Mouse (Mus musculus) hindlimb bud, embryonic 11.5 days (tissue): ENCODE results near the gene Myh1.

Experiments
- DNase-seq: peaks from one replicate; pipeline ENCODE4 v3.0.0-alpha.2; 2012; ENCODE audit warnings: low read depth, low spot score; ENCODE audit errors: extremely low spot score

Gene Myh1

GRCm38 (mm10) chr11:67199752-67200151 is at the start of gene Myh1:
Gene Myh1, plus strand, starts transcription at chr11:67200052.
- no peak for DNase-seq

GRCm38 (mm10) chr11:67150237-67150636 is 49.6 kb upstream of the Myh1 start:
- DNase-seq = no peak

GRCm38 (mm10) chr11:67151159-67151558 is 48.7 kb upstream of the Myh1 start:
- DNase-seq = no peak

- no peak for DNase-seq
Measured at GRCm38 (mm10) chr11:67151651-67152630, 47.9 kb upstream of the Myh1 start.

- DNase-seq = no peak
Measured at GRCm38 (mm10) chr11:67153123-67153522, 46.7 kb upstream of the Myh1 start.

GRCm38 (mm10) chr11:67153843-67154242 is 46.0 kb upstream of the Myh1 start:
- DNase-seq = no peak

GRCm38 (mm10) chr11:67155650-67156049 is 44.2 kb upstream of the Myh1 start:
- DNase-seq = no peak

- DNase-seq = no peak
Measured at GRCm38 (mm10) chr11:67160131-67160530, 39.7 kb upstream of the Myh1 start.

GRCm38 (mm10) chr11:67163701-67164100 is 36.2 kb upstream of the Myh1 start:
- DNase-seq = no peak

- DNase-seq = no peak
Measured at GRCm38 (mm10) chr11:67164851-67165250, 35.0 kb upstream of the Myh1 start.

GRCm38 (mm10) chr11:67169301-67169700 is 30.6 kb upstream of the Myh1 start:
- DNase-seq = no peak

- DNase-seq = no peak
Measured at GRCm38 (mm10) chr11:67170727-67171126, 29.1 kb upstream of the Myh1 start, which contains the start of gene Myh2. Gene Myh2, plus strand, starts transcription at chr11:67171027.

GRCm38 (mm10) chr11:67172439-67172838 is 27.4 kb upstream of the Myh1 start:
- no peak for DNase-seq

GRCm38 (mm10) chr11:67176376-67176775 is 23.5 kb upstream of the Myh1 start:
- DNase-seq = no peak

- DNase-seq = no peak
Measured at GRCm38 (mm10) chr11:67190316-67190715, 9.5 kb upstream of the Myh1 start.

- DNase-seq = no peak
Measured at GRCm38 (mm10) chr11:67190814-67191213, 9.0 kb upstream of the Myh1 start.

- DNase-seq = no peak
Measured at GRCm38 (mm10) chr11:67191496-67191895, 8.4 kb upstream of the Myh1 start.

GRCm38 (mm10) chr11:67199321-67199720 is 531 bp upstream of the Myh1 start:
- DNase-seq = no peak

- no peak for DNase-seq
Measured at GRCm38 (mm10) chr11:67204766-67205165, 4.9 kb downstream of the Myh1 start.

- no peak for DNase-seq
Measured at GRCm38 (mm10) chr11:67221803-67222202, 22.0 kb downstream of the Myh1 start.

- no peak for DNase-seq
Measured at GRCm38 (mm10) chr11:67224466-67224865, 24.6 kb downstream of the Myh1 start.

- DNase-seq = no peak
Measured at GRCm38 (mm10) chr11:67228731-67229130, 28.9 kb downstream of the Myh1 start.
